Mouse (Mus musculus) intestine, embryonic 14.5 days (tissue): ENCODE data around the gene Mgat2. TPM values are rescaled to one million over a fixed set of nuclear protein-coding genes. Genes with fewer than 3 reads are reported as not detected.
"Not testable (repeated sequence)": the region's sequence is repeated elsewhere in the genome, so short reads cannot be mapped to it uniquely, and the experiment has no call there.

Source experiments
- ATAC-seq: fragments of 200-750 bp; cut with Nextera tagmentation; replicated peaks from 2 replicates; pipeline ENCODE4 v1.8.0; 2017; ENCODE audit warnings: low read depth, moderate number of reproducible peaks, moderate TSS enrichment, moderate library complexity; ENCODE audit not compliant: low FRiP score, low TSS enrichment
- DNase-seq: peaks from one replicate; pipeline ENCODE4 v3.0.0-alpha.2; 2018; ENCODE audit warnings: low spot score
- H3K27ac ChIP-seq: fragments of 300-500 bp; sonication (generic); 2 replicates; pipeline ENCODE4 v1.5.1; 2014; ENCODE audit warnings: low read depth, mild to moderate bottlenecking, control low read depth
- H3K27me3 ChIP-seq: fragments of 300-500 bp; sonication (generic); replicated peaks from 2 replicates; pipeline ENCODE4 v1.6.1; 2014; ENCODE audit warnings: low read length, control low read depth; ENCODE audit not compliant: control insufficient read depth, insufficient read depth
- H3K36me3 ChIP-seq: fragments of 300-500 bp; sonication (generic); 2 replicates; pipeline ENCODE4 v1.6.1; 2014; ENCODE audit warnings: low read length, control low read depth; ENCODE audit not compliant: control insufficient read depth, insufficient read depth
- H3K4me1 ChIP-seq: fragments of 300-500 bp; sonication (generic); replicated peaks from 2 replicates; pipeline ENCODE4 v1.6.1; 2014; ENCODE audit warnings: low read length, control low read depth, mixed read lengths; ENCODE audit not compliant: control insufficient read depth, insufficient read depth
- H3K4me2 ChIP-seq: fragments of 300-500 bp; sonication (generic); 2 replicates; pipeline ENCODE4 v1.6.1; 2014; ENCODE audit warnings: low read length
- H3K4me3 ChIP-seq: fragments of 300-500 bp; sonication (generic); 2 replicates; pipeline ENCODE4 v1.5.1; 2014; ENCODE audit warnings: low read depth, low read length, control low read depth, mixed read lengths
- H3K9ac ChIP-seq: fragments of 300-500 bp; sonication (generic); 2 replicates; pipeline ENCODE4 v1.6.1; 2014; ENCODE audit warnings: mild to moderate bottlenecking, low read length
- H3K9me3 ChIP-seq: fragments of 300-500 bp; sonication (generic); 2 replicates; pipeline ENCODE4 v1.6.1; 2016; ENCODE audit warnings: low read length, control low read depth; ENCODE audit not compliant: control insufficient read depth
- WGBS: fragments of 180-500 bp; shearing (Covaris S2); extraction: QIAGEN DNeasy Blood & Tissue Kit; methylation state at CpG from one replicate; pipeline ENCODE4 v1.1.7; 2014; 5-methylcytosine and 5-hydroxymethylcytosine counted together
- polyA plus RNA-seq: library from polyadenylated mRNA; unstranded; fragments of >200 nt; fragmentation: Nextera tagmentation; extraction: Ambion mirVana; gene quantifications from 2 replicates; pipeline ENCODE4 v1.2.1, GENCODE M21; 2014

Mgat2 gene
- polyA plus RNA-seq, 1 experiment from 2014 or later, result 49.4 TPM

- Histone ChIP-seq H3K4me1 (peaks cover 4% of the 10 kb centered on the region; the same call in 1 of the 2 replicates), H3K27ac (no peak overlapping the region), H3K9ac (no peak overlapping the region), H3K27me3 (no peaks in the 10 kb centered on the region), H3K36me3 (peaks cover 24% of the 10 kb centered on the region), H3K9me3 (no peaks in the 10 kb centered on the region), H3K4me3 (no peak overlapping the region), H3K4me2 (no peak overlapping the region)
- no peak for DNase-seq
- 95% methylated on average over 2 of the region's 2 CpGs for WGBS
- ATAC-seq, result no peak
Observed at GRCm38 (mm10) chr12:69157107-69157506, 26.9 kb upstream of the Mgat2 start.

- no peaks in the 10 kb centered on the region for H3K9me3 ChIP-seq
- under 1% methylated on average over 19 of the region's 19 CpGs for WGBS
- H3K36me3 ChIP-seq, result peaks cover 24% of the 10 kb centered on the region
- H3K4me3 ChIP-seq, result peak overlapping the region; percentile 75
- H3K4me2 ChIP-seq, result peak overlapping the region; percentile 92
- no peak for ATAC-seq
- no peaks in the 10 kb centered on the region for H3K27me3 ChIP-seq
- H3K4me1 ChIP-seq, result peaks cover 4% of the 10 kb centered on the region; the same call in 1 of the 2 replicates
- H3K9ac ChIP-seq, result peak overlapping the region; percentile 95
- peak overlapping the region; percentile 91 for H3K27ac ChIP-seq
- no peak for DNase-seq
Observed at GRCm38 (mm10) chr12:69158366-69158764, 25.6 kb upstream of the Mgat2 start.

GRCm38 (mm10) chr12:69158765-69159577 is 25.0 kb upstream of the Mgat2 start, which contains the start of gene Rps29:
Rps29 (minus strand) TSS chr12:69159186.
- DNase-seq (peak; percentile 100), ATAC-seq (peak; percentile 98)
- Histone ChIP-seq H3K27ac (peak within 1 kb of the TSS; percentile 91), H3K4me2 (peak within 1 kb of the TSS; percentile 92), H3K9ac (peak within 1 kb of the TSS; percentile 95), H3K4me3 (peak within 1 kb of the TSS; percentile 75), H3K36me3 (peaks cover 24% of the 10 kb centered on the region)
- not testable (repeated sequence) for H3K9me3 ChIP-seq, H3K4me1 ChIP-seq, H3K27me3 ChIP-seq
- WGBS, result under 1% methylated on average over 53 of the region's 68 CpGs

- H3K36me3 ChIP-seq, result peaks cover 24% of the 10 kb centered on the region
Observed at GRCm38 (mm10) chr12:69159578-69159940, 24.4 kb upstream of the Mgat2 start.

GRCm38 (mm10) chr12:69160677-69161076 is 23.3 kb upstream of the Mgat2 start:
- not testable (repeated sequence) for H3K27ac ChIP-seq, H3K4me3 ChIP-seq, H3K4me2 ChIP-seq, H3K9me3 ChIP-seq, ATAC-seq, H3K27me3 ChIP-seq, H3K9ac ChIP-seq, DNase-seq, H3K4me1 ChIP-seq
- WGBS, result 73% methylated on average over 2 of the region's 2 CpGs
- peaks cover 23% of the 10 kb centered on the region for H3K36me3 ChIP-seq

More at GRCm38 (mm10) chr12:69159578-69159940, 24.4 kb upstream of the Mgat2 start:
- Histone ChIP-seq H3K9ac (no peak overlapping the region), H3K9me3 (no peaks in the 10 kb centered on the region), H3K4me3 (peak overlapping the region; percentile 16), H3K27me3 (no peaks in the 10 kb centered on the region), H3K4me1 (peaks cover 4% of the 10 kb centered on the region; the same call in 1 of the 2 replicates), H3K4me2 (peak overlapping the region; percentile 28), H3K27ac (0 out of 2 replicates have a peak overlapping the region, but pooled peaks have one; percentile 38)
- 5% methylated on average over 9 of the region's 9 CpGs for WGBS
- ATAC-seq (peak; percentile 28), DNase-seq (no peak)

GRCm38 (mm10) chr12:69163586-69163985 is 20.4 kb upstream of the Mgat2 start:
- DNase-seq, H3K4me2 ChIP-seq, H3K36me3 ChIP-seq, ATAC-seq, H3K27ac ChIP-seq, H3K9ac ChIP-seq, H3K27me3 ChIP-seq, H3K4me3 ChIP-seq, H3K4me1 ChIP-seq, H3K9me3 ChIP-seq: not testable (repeated sequence)
- WGBS, result 87% methylated on average over 4 of the region's 4 CpGs

- ATAC-seq, result no peak
- H3K36me3 ChIP-seq, result no peaks in the 10 kb centered on the region
- WGBS, result 40% methylated on average over 3 of the region's 3 CpGs
Observed at GRCm38 (mm10) chr12:69164904-69165303, 19.1 kb upstream of the Mgat2 start.

GRCm38 (mm10) chr12:69166861-69167581 is 16.9 kb upstream of the Mgat2 start:
- not testable (repeated sequence) for H3K4me3 ChIP-seq, H3K9ac ChIP-seq, H3K36me3 ChIP-seq, H3K27ac ChIP-seq, DNase-seq, H3K9me3 ChIP-seq, H3K27me3 ChIP-seq, H3K4me2 ChIP-seq, ATAC-seq
- peaks cover 12% of the 10 kb centered on the region for H3K4me1 ChIP-seq
- 71% methylated on average over 8 of the region's 8 CpGs for WGBS

More at GRCm38 (mm10) chr12:69164904-69165303, 19.1 kb upstream of the Mgat2 start:
- no peak overlapping the region for H3K4me2 ChIP-seq
- H3K4me1 ChIP-seq, result peaks cover 9% of the 10 kb centered on the region
- no peak overlapping the region for H3K4me3 ChIP-seq
- no peaks in the 10 kb centered on the region for H3K9me3 ChIP-seq
- DNase-seq, result no peak
- H3K27me3 ChIP-seq, result no peaks in the 10 kb centered on the region
- H3K27ac ChIP-seq, result no peak overlapping the region
- H3K9ac ChIP-seq, result no peak overlapping the region
